Mouse (Mus musculus) spleen, adult 2 months (tissue): ENCODE results near the gene Sh3bgrl2.

Source experiments
- CTCF ChIP-seq: fragments of 200-500 bp; IDR thresholded peaks from 2 replicates; pipeline ENCODE4 v1.5.1; 2011; ENCODE audit warnings: mild to moderate bottlenecking, inconsistent platforms; ENCODE audit not compliant: insufficient read depth, insufficient read length, insufficient replicate concordance; ENCODE audit errors: extremely low read depth
- POLR2A ChIP-seq: fragments of 200-500 bp; IDR thresholded peaks from 2 replicates; pipeline ENCODE4 v1.6.1; 2011; ENCODE audit warnings: low read depth, low read length, inconsistent platforms

DNA sequence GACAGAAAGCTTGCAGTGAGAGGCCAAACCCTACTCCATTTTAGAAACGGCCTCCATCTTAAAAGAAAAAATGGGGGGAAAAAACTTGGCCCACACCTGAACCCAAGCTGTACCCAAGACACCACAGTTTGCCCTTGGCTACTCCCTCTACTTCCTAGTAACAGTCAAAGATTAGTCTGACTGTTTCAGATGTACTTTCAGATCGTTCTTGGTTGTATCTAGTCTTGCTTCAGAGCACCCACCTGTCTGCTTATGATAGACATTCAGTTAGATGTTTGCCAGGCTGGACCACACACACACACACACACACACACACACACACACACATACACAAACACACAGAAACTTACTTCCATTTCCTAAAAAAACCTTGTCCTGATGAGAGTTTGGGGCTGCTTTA, 111.0 kb downstream of the Sh3bgrl2 start:
- TF ChIP-seq CTCF (no peak), POLR2A (no peak)
